Mouse (Mus musculus): ENCODE results near the gene H2-K1.
A peak's percentile ranks its signal among the peaks of the same experiment; 100 is the strongest.

H2-K1 gene

GRCm38 (mm10) chr17:33954646-33955554 lies 45.2 kb downstream of the H2-K1 start:
- peak; percentile 2 for DNase-seq (ENCODE audit: low spot score)

- DNase-seq (ENCODE audit: low spot score) = no peak
Observed at GRCm38 (mm10) chr17:33953961-33954565, 46.1 kb downstream of the H2-K1 start.

GRCm38 (mm10) chr17:33953310-33953709 lies 46.8 kb downstream of the H2-K1 start:
- no peak for DNase-seq (ENCODE audit: low spot score)

GRCm38 (mm10) chr17:33952879-33953278 lies 47.3 kb downstream of the H2-K1 start:
- DNase-seq (ENCODE audit: low spot score) = no peak

- peak; percentile 7 for DNase-seq (ENCODE audit: low spot score)
Observed at GRCm38 (mm10) chr17:33952015-33952414, 48.1 kb downstream of the H2-K1 start.

GRCm38 (mm10) chr17:33951021-33951946 lies 48.9 kb downstream of the H2-K1 start, which contains the start of gene B3galt4:
Gene B3galt4 (minus strand): TSS chr17:33951488.
- peak; percentile 78 for DNase-seq (ENCODE audit: low spot score)

- peak; percentile 7 for DNase-seq (ENCODE audit: low spot score)
Observed at GRCm38 (mm10) chr17:33950131-33950625, 50.0 kb downstream of the H2-K1 start.

- DNase-seq (ENCODE audit: low spot score) = peak; percentile 36
Observed at GRCm38 (mm10) chr17:33948905-33949537, 51.1 kb downstream of the H2-K1 start.

- peak; percentile 6 for DNase-seq (ENCODE audit: low spot score)
Observed at GRCm38 (mm10) chr17:33948090-33948904, 51.9 kb downstream of the H2-K1 start.

GRCm38 (mm10) chr17:33947430-33948089 lies 52.6 kb downstream of the H2-K1 start:
- DNase-seq (ENCODE audit: low spot score) = no peak
